Mouse (Mus musculus) midbrain, embryonic 13.5 days (tissue): ENCODE data around the gene Asap2. TPM values are rescaled to one million over a fixed set of nuclear protein-coding genes. Genes with fewer than 3 reads are reported as not detected.

Experiments used
- ATAC-seq: fragments of 200-750 bp; cut with Nextera tagmentation; 2 replicates; pipeline ENCODE4 v1.8.0; 2017; ENCODE audit warnings: mild to moderate bottlenecking, moderate TSS enrichment, moderate library complexity
- H3K27ac ChIP-seq: fragments of 300-500 bp; sonication (generic); 2 replicates; pipeline ENCODE4 v1.5.1; 2015; ENCODE audit warnings: inconsistent platforms, mild to moderate bottlenecking, moderate library complexity
- H3K27me3 ChIP-seq: fragments of 300-500 bp; sonication (generic); 2 replicates; pipeline ENCODE4 v1.6.1; 2015; ENCODE audit warnings: mild to moderate bottlenecking, inconsistent platforms
- H3K36me3 ChIP-seq: fragments of 300-500 bp; sonication (generic); 2 replicates; pipeline ENCODE4 v1.6.1; 2015; ENCODE audit warnings: mild to moderate bottlenecking, inconsistent platforms
- H3K4me1 ChIP-seq: fragments of 300-500 bp; sonication (generic); replicated peaks from 2 replicates; pipeline ENCODE4 v1.6.1; 2015; ENCODE audit warnings: inconsistent platforms
- H3K4me2 ChIP-seq: fragments of 300-500 bp; sonication (generic); replicated peaks from 2 replicates; pipeline ENCODE4 v1.6.1; 2015; ENCODE audit warnings: moderate library complexity, mild to moderate bottlenecking, inconsistent platforms
- H3K4me3 ChIP-seq: fragments of 300-500 bp; sonication (generic); replicated peaks from 2 replicates; pipeline ENCODE4 v1.5.1; 2015; ENCODE audit warnings: mild to moderate bottlenecking, inconsistent platforms
- H3K9ac ChIP-seq: fragments of 300-500 bp; sonication (generic); replicated peaks from 2 replicates; pipeline ENCODE4 v1.6.1; 2015; ENCODE audit warnings: mild to moderate bottlenecking, inconsistent platforms
- H3K9me3 ChIP-seq: fragments of 300-500 bp; sonication (generic); 2 replicates; pipeline ENCODE4 v1.6.1; 2016; ENCODE audit warnings: mild to moderate bottlenecking, inconsistent platforms
- WGBS: fragments of 180-500 bp; shearing (Covaris S2); methylation state at CpG from one replicate; pipeline ENCODE4 v1.1.7; 2015; 5-methylcytosine and 5-hydroxymethylcytosine counted together
- polyA plus RNA-seq: library from polyadenylated mRNA; unstranded; fragments of >200 nt; fragmentation: Nextera tagmentation; extraction: Ambion mirVana; gene quantifications from 2 replicates; pipeline ENCODE4 v1.2.1, GENCODE M21; 2015

The Asap2 gene
- polyA plus RNA-seq, 1 experiment from 2014 or later, result 14.1 TPM

- peak overlapping the region; percentile 82 for H3K9ac ChIP-seq
- H3K4me2 ChIP-seq, result peak overlapping the region; percentile 78
- H3K36me3 ChIP-seq, result peaks cover 24% of the 10 kb centered on the region
- WGBS, result 37% methylated on average over 18 of the region's 18 CpGs
- peak; percentile 38; the same call in 1 of the 2 replicates for ATAC-seq
- H3K27ac ChIP-seq, result peak overlapping the region; percentile 90
- H3K4me3 ChIP-seq, result peak overlapping the region; percentile 71
- no peaks in the 10 kb centered on the region for H3K27me3 ChIP-seq
- no peaks in the 10 kb centered on the region for H3K9me3 ChIP-seq
- H3K4me1 ChIP-seq, result peaks cover 30% of the 10 kb centered on the region
Measured at GRCm38 (mm10) chr12:21286712-21287650, 296.7 kb downstream of the Asap2 start.

GRCm38 (mm10) chr12:21288716-21289395 lies 298.6 kb downstream of the Asap2 start:
- 96% methylated on average over 3 of the region's 3 CpGs for WGBS
- H3K27ac ChIP-seq, result no peak overlapping the region

GRCm38 (mm10) chr12:21289651-21290050 lies 299.4 kb downstream of the Asap2 start:
- ATAC-seq, result no peak
- H3K4me1 ChIP-seq, result peaks cover 28% of the 10 kb centered on the region
- H3K9me3 ChIP-seq, result no peaks in the 10 kb centered on the region
- H3K27me3 ChIP-seq, result no peaks in the 10 kb centered on the region
- no peak overlapping the region for H3K4me2 ChIP-seq
- 91% methylated on average over 6 of the region's 6 CpGs for WGBS
- H3K4me3 ChIP-seq, result no peak overlapping the region
- H3K36me3 ChIP-seq, result peaks cover 50% of the 10 kb centered on the region
- no peak overlapping the region for H3K27ac ChIP-seq
- no peak overlapping the region for H3K9ac ChIP-seq

More at GRCm38 (mm10) chr12:21288716-21289395, 298.6 kb downstream of the Asap2 start:
- H3K27me3 ChIP-seq, result no peaks in the 10 kb centered on the region
- H3K9me3 ChIP-seq, result no peaks in the 10 kb centered on the region
- peaks cover 30% of the 10 kb centered on the region for H3K4me1 ChIP-seq
- H3K4me3 ChIP-seq, result no peak overlapping the region
- H3K36me3 ChIP-seq, result peaks cover 43% of the 10 kb centered on the region
- no peak overlapping the region for H3K4me2 ChIP-seq
- no peak overlapping the region for H3K9ac ChIP-seq
- no peak for ATAC-seq

- no peak overlapping the region for H3K27ac ChIP-seq
- no peaks in the 10 kb centered on the region for H3K4me1 ChIP-seq
- no peak overlapping the region for H3K4me3 ChIP-seq
- H3K9ac ChIP-seq, result no peak overlapping the region
- H3K36me3 ChIP-seq, result peaks cover 90% of the 10 kb centered on the region
- no peak overlapping the region for H3K4me2 ChIP-seq
- no peaks in the 10 kb centered on the region for H3K9me3 ChIP-seq
- 97% methylated on average over 11 of the region's 11 CpGs for WGBS
- H3K27me3 ChIP-seq, result no peaks in the 10 kb centered on the region
- no peak for ATAC-seq
Measured at GRCm38 (mm10) chr12:21298856-21299255, 308.6 kb downstream of the Asap2 start.

GRCm38 (mm10) chr12:21301324-21301723 lies 311.1 kb downstream of the Asap2 start:
- no peak for ATAC-seq
- 93% methylated on average over 7 of the region's 7 CpGs for WGBS
- Histone ChIP-seq H3K36me3 (peaks cover 85% of the 10 kb centered on the region), H3K4me3 (no peak overlapping the region), H3K27me3 (no peaks in the 10 kb centered on the region), H3K27ac (no peak overlapping the region), H3K9me3 (no peaks in the 10 kb centered on the region), H3K4me2 (no peak overlapping the region), H3K4me1 (no peaks in the 10 kb centered on the region), H3K9ac (no peak overlapping the region)

GRCm38 (mm10) chr12:21301932-21302331 lies 311.7 kb downstream of the Asap2 start:
- Histone ChIP-seq H3K27ac (no peak overlapping the region), H3K4me3 (no peak overlapping the region), H3K27me3 (no peaks in the 10 kb centered on the region), H3K4me1 (no peaks in the 10 kb centered on the region), H3K9ac (no peak overlapping the region), H3K4me2 (no peak overlapping the region), H3K36me3 (peaks cover 85% of the 10 kb centered on the region), H3K9me3 (no peaks in the 10 kb centered on the region)
- WGBS, result 95% methylated on average over 8 of the region's 8 CpGs
- no peak for ATAC-seq

- no peaks in the 10 kb centered on the region for H3K4me1 ChIP-seq
- no peak overlapping the region for H3K9ac ChIP-seq
- ATAC-seq, result no peak
- H3K4me3 ChIP-seq, result no peak overlapping the region
- H3K36me3 ChIP-seq, result peaks cover 85% of the 10 kb centered on the region
- no peak overlapping the region for H3K27ac ChIP-seq
- no peaks in the 10 kb centered on the region for H3K27me3 ChIP-seq
- H3K4me2 ChIP-seq, result no peak overlapping the region
- WGBS, result 81% methylated on average over 5 of the region's 5 CpGs
- no peaks in the 10 kb centered on the region for H3K9me3 ChIP-seq
Measured at GRCm38 (mm10) chr12:21302361-21302783, 312.1 kb downstream of the Asap2 start.

- Histone ChIP-seq H3K4me2 (no peak overlapping the region), H3K4me1 (no peaks in the 10 kb centered on the region), H3K4me3 (no peak overlapping the region), H3K27me3 (no peaks in the 10 kb centered on the region), H3K36me3 (peaks cover 90% of the 10 kb centered on the region), H3K9ac (no peak overlapping the region), H3K9me3 (no peaks in the 10 kb centered on the region), H3K27ac (no peak overlapping the region)
- ATAC-seq, result no peak
- WGBS, result 95% methylated on average over 4 of the region's 4 CpGs
Measured at GRCm38 (mm10) chr12:21305741-21306140, 315.5 kb downstream of the Asap2 start.

- no peaks in the 10 kb centered on the region for H3K27me3 ChIP-seq
- no peak for ATAC-seq
- no peak overlapping the region for H3K9ac ChIP-seq
- 93% methylated on average over 4 of the region's 4 CpGs for WGBS
- H3K4me3 ChIP-seq, result no peak overlapping the region
- no peaks in the 10 kb centered on the region for H3K4me1 ChIP-seq
- peaks cover 91% of the 10 kb centered on the region for H3K36me3 ChIP-seq
- no peak overlapping the region for H3K27ac ChIP-seq
- no peak overlapping the region for H3K4me2 ChIP-seq
- H3K9me3 ChIP-seq, result no peaks in the 10 kb centered on the region
Measured at GRCm38 (mm10) chr12:21306721-21307120, 316.5 kb downstream of the Asap2 start.

GRCm38 (mm10) chr12:21312201-21312600 lies 321.9 kb downstream of the Asap2 start:
- no peak for ATAC-seq
- Histone ChIP-seq H3K27ac (no peak overlapping the region), H3K9ac (no peak overlapping the region), H3K36me3 (peaks cover 79% of the 10 kb centered on the region), H3K9me3 (no peaks in the 10 kb centered on the region), H3K4me2 (no peak overlapping the region), H3K4me1 (peaks cover 2% of the 10 kb centered on the region; the same call in 1 of the 2 replicates), H3K4me3 (no peak overlapping the region), H3K27me3 (no peaks in the 10 kb centered on the region)
- 87% methylated on average over 5 of the region's 5 CpGs for WGBS

- H3K27ac ChIP-seq, result peak within 1 kb of the TSS; percentile 51; the same call in 1 of the 2 replicates
- no peaks in the 10 kb centered on the region for H3K9me3 ChIP-seq
- H3K4me2 ChIP-seq, result peak within 1 kb of the TSS; percentile 72
- peaks cover 45% of the 10 kb centered on the region for H3K36me3 ChIP-seq
- peak; percentile 91 for ATAC-seq
- H3K4me1 ChIP-seq, result peaks cover 5% of the 10 kb centered on the region; the same call in 1 of the 2 replicates
- H3K27me3 ChIP-seq, result no peaks in the 10 kb centered on the region
- peak within 1 kb of the TSS; percentile 74 for H3K9ac ChIP-seq
- peak within 1 kb of the TSS; percentile 67 for H3K4me3 ChIP-seq
- WGBS, result 3% methylated on average over 59 of the region's 59 CpGs
Measured at GRCm38 (mm10) chr12:21315923-21316868, 325.9 kb downstream of the Asap2 start, which contains the start of gene Iah1. Gene Iah1 (plus strand): TSS chr12:21316389.
